Mouse (Mus musculus) brain, embryonic 18.5 days (tissue): Measurements from ENCODE around the gene Krtap1-4.
"Not testable (repeated sequence)": the region's sequence is repeated elsewhere in the genome, so short reads cannot be mapped to it uniquely, and the experiment has no call there.

Experiments
- DNase-seq: peaks from one replicate; pipeline ENCODE4 v3.0.0-alpha.2; 2012; ENCODE audit warnings: low read depth, low spot score

The Krtap1-4 gene

DNA sequence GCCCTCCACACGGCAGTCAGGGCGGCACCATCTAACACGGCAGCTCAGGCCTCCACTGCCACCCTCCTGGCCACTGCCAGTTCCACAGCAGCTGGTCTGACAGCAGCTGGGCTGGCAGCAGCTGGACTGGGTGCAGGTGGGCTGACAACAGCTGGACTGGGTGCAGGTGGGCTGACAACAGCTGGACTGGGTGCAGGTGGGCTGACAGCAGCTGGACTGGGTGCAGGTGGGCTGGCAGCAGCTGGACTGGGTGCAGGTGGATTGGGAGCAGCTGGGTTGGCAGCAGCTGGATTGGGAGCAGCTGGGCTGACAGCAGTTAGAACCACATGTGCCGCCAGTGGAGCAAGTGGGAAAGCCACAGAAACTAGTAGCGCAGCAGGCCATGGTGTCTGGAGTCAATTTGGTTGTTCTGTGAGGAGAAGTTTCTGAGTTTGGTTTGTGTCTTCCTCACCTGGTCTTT lies at the start of gene Krtap1-4:
TSS of gene Krtap1-4 (minus strand) at position 410 of the 460 bp plus-strand sequence.
- DNase-seq, result no peak

GRCm38 (mm10) chr11:99630890-99631289 lies 47.4 kb upstream of the Krtap1-4 start:
- DNase-seq, result no peak

DNA sequence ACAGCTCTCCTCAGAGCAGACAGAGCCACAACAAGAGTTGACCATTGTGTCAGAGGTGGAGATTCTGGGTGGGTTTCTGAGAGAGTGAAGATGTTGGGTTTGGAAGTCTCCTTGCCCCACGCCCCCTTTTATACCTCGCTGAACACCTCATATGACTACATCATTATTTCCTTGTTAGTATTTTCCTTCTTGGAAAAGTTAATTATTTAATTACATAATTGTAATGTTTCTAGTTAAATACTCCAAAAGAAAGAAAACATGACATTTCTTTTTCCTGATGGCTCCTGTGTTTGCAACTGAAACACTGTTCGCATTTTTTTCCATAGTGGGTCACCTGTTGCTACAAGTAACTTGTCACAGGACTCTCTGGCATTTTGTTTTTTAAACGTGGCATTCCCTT lies 44.7 kb upstream of the Krtap1-4 start, which contains the start of gene Krtap4-1:
TSS of gene Krtap4-1 (minus strand) at position 101 of the 400 bp plus-strand sequence.
- no peak for DNase-seq

GRCm38 (mm10) chr11:99620335-99620734 lies 36.9 kb upstream of the Krtap1-4 start, which contains the start of gene Gm11562:
Gene Gm11562, minus strand, starts transcription at chr11:99620435.
- DNase-seq, result no peak

- DNase-seq, result no peak
These were observed 31.4 kb upstream of the Krtap1-4 start, which contains the start of gene Krtap2-4 for GRCm38 (mm10) chr11:99614796-99615363. Gene Krtap2-4, minus strand, starts transcription at chr11:99614846.

- not testable (repeated sequence) for DNase-seq
These were observed 26.6 kb upstream of the Krtap1-4 start, which contains the start of gene Gm11937 for GRCm38 (mm10) chr11:99610089-99610488. Gene Gm11937, minus strand, starts transcription at chr11:99610189.

DNA sequence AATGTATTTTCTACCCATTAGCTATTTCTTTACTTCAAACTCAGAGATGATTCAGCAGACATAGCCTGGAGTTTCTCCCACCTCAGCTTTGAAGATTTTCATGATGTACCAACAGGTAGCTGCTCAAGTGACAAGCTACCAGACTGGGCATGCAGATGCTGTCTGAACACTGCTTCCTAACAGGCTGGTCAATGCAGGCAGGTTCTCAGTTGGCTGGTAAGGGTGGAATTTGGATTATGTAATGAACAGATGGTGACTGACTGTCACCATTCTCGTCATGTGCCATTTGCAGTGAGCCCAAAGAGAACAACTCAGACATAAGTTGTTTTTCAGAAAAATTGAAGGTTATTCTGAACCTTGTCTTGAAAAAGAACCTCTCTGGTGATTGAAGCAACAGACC lies 25.7 kb upstream of the Krtap1-4 start:
- no peak for DNase-seq

- not testable (repeated sequence) for DNase-seq
These were observed 19.8 kb upstream of the Krtap1-4 start, which contains the start of gene Gm11938 for GRCm38 (mm10) chr11:99603208-99603607. Gene Gm11938, minus strand, starts transcription at chr11:99603308.

DNA sequence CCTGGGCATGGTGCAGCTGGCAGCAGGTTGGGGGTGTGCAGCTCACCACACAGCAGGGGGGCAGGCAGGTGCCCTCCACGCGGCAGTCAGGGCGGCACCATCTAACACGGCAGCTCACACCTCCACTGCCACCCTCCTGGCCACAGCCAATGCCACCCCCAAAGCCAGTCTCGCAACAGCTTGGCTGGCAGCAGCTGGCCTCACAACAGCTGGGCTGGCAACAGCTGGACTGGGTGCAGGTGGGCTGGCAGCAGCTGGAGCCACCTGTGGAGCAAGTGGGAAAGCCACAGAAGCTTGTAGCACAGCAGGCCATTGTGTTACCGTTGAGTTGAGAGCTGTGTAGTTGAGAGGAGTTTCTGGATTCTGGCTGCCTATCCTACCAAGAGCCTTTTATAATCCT lies 14.3 kb upstream of the Krtap1-4 start, which contains the start of gene Krtap9-3:
TSS of gene Krtap9-3 (minus strand) at position 364 of the 400 bp plus-strand sequence.
- not testable (repeated sequence) for DNase-seq

DNA sequence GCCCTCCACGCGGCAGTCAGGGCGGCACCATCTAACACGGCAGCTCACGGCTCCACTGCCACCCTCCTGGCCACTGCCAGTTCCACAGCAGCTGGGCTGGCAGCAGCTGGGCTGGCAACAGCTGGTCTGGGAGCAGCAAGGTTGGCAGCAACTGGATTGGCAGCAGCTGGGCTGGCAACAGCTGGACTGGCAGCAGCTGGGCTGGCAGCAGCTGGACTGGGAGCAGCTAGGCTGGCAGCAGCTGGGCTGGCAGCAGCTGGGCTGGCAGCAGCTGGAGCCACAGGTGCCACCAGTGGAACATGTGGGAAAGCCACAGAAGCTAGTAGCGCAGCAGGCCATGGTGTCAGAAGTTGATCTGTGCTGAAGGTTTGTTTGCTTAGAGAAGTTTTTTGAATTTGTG lies 7.5 kb upstream of the Krtap1-4 start, which contains the start of gene Krtap1-3:
TSS of gene Krtap1-3 (minus strand) at position 359 of the 400 bp plus-strand sequence.
- no peak for DNase-seq

DNA sequence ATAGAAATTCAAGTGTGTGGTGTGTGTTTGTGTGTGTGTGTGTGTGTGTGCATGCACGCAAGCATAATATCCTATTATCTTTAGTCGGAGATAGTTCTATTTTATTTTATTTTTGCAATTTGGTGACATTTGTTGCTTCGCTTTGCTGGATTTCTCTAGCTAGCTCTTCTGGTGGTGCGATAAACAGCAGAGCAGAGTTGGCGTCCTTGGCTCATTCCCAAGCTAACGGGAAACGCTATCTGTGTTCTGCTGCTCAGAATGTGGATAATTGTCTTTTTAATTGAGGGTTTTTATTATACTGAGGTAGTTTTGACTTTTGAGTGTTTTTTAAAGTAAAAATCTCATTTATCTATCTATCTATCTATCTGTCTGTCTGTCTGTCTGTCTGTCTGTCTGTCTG lies 1.6 kb upstream of the Krtap1-4 start:
- no peak for DNase-seq

- DNase-seq, result no peak
These were observed 1.9 kb downstream of the Krtap1-4 start for GRCm38 (mm10) chr11:99581564-99581963.

DNA sequence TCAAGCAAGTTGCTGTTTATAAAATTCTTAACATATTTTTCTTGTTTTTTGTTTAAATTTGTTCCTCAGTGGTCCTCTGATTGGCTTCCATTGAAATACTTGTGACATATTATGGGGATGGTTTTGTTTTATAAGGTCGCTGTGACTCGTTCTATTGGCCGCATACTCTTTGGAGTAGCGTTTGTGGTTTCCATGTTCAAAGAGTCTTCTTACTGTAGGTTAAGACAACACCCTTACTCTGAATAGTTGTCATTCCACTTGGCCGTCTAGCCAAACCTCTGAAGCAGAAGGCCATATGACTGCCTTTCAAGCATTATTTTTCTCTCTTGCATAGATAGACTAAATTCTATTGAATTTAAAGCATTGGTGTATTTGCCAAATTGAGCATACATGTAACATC lies 2.4 kb downstream of the Krtap1-4 start:
- no peak for DNase-seq

- DNase-seq, result no peak
These were observed 2.8 kb downstream of the Krtap1-4 start, which contains the start of gene Krtap1-5 for GRCm38 (mm10) chr11:99580636-99581035. Gene Krtap1-5, minus strand, starts transcription at chr11:99581016.

GRCm38 (mm10) chr11:99574106-99574505 lies 9.3 kb downstream of the Krtap1-4 start:
- no peak for DNase-seq

DNA sequence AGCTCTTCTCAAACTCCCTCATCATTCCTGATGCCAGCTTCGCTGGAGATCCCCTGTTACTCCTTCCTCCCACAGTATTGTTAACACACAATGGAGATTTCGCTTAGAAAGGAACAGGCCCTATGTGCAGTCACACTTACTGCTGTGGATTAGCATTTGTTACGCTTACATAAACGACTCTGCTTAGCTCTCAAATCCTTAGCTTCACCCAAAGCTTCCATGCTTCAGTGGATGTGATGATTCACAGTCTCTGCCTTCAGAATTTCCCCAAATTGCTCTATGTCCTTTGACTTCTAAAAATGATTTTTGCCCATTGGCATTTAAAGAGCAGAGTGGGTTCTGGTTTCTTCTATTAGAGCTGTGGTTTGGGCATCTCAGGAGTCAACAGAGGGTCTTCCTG lies 10.3 kb downstream of the Krtap1-4 start:
- DNase-seq, result no peak

- DNase-seq, result no peak
These were observed 16.9 kb downstream of the Krtap1-4 start, which contains the start of gene Krtap3-1 for GRCm38 (mm10) chr11:99566530-99566929. Gene Krtap3-1, minus strand, starts transcription at chr11:99566630.

GRCm38 (mm10) chr11:99562580-99562979 lies 20.9 kb downstream of the Krtap1-4 start:
- no peak for DNase-seq

DNA sequence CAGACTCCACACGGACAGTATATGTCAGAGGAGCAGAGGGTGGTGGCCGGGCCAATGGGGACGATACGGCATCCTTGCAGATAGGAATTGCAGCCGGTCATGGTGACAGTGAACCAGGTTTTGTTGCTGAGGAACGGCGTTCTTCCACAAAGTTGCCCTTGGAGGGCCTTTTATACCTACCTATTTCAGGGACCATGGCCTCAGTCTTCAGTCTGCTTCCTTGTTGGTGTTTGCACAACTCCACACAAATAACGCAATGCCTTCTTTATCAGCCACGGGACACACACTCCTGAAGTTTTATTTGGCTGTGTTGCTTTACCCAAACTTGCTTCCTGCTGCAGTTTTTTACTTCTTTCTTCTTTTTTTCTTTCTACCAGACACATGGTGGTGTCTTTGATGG lies 24.1 kb downstream of the Krtap1-4 start, which contains the start of gene Gm11939:
TSS of gene Gm11939 (minus strand) at position 101 of the 400 bp plus-strand sequence.
- DNase-seq, result no peak

- DNase-seq, result no peak
These were observed 25.3 kb downstream of the Krtap1-4 start for GRCm38 (mm10) chr11:99557976-99558745.

DNA sequence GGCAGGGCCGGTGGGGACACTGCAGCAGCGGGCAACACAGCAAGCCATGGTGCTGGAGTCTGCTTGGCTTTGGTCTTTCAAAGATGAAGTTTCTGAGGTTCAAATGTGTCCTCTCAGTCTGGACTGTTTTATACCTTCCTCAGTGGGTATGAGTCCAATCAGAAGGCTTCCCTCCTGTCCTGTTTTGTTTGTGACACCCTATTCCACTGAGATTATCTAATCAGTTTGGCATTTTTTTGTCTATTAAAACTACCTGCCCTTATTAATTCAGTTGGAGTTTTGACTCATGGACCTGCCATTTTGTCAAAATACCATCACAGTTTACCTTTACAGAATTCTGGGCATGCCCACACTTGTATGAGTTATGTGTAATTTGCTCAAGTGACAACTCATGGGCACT lies 26.7 kb downstream of the Krtap1-4 start, which contains the start of gene Krtap3-2:
TSS of gene Krtap3-2 (minus strand) at position 101 of the 400 bp plus-strand sequence.
- no peak for DNase-seq

- no peak for DNase-seq
These were observed 27.3 kb downstream of the Krtap1-4 start for GRCm38 (mm10) chr11:99556195-99556594.
